Mouse (Mus musculus): ENCODE measurements around the gene Tdrd5. TPM values are rescaled to one million over a fixed set of nuclear protein-coding genes. Genes with fewer than 3 reads are reported as not detected.
"Not testable (repeated sequence)": the region's sequence is repeated elsewhere in the genome, so short reads cannot be mapped to it uniquely, and the experiment has no call there.

Gene Tdrd5
- polyA plus RNA-seq, 1 experiment = 2.8 TPM

GRCm38 (mm10) chr1:156263946-156264345 lies 39.5 kb downstream of the Tdrd5 start:
- 86% methylated on average over 8 of the region's 8 CpGs for WGBS
- H3K36me3 ChIP-seq (ENCODE audit: control insufficient read depth, insufficient read depth, low read length) = no peaks in the 10 kb centered on the region
- H3K27me3 ChIP-seq (replicated peaks; ENCODE audit: control insufficient read depth, insufficient read depth, low read length) = no peaks in the 10 kb centered on the region
- no peak for DNase-seq
- no peaks in the 10 kb centered on the region for H3K4me1 ChIP-seq (ENCODE audit: control insufficient read depth, insufficient read depth, low read length)
- H3K4me3 ChIP-seq (ENCODE audit: insufficient read depth, low read depth, low read length) = no peak overlapping the region
- TF ChIP-seq CTCF (conservative IDR thresholded peaks at IDR 0.05; ENCODE audit: insufficient read depth, insufficient read length, low read depth, low read length) (no peak), POLR2A (IDR thresholded peaks at IDR 0.05; ENCODE audit: low read depth, low read length) (no peak)
- H3K27ac ChIP-seq (ENCODE audit: insufficient read depth, low read depth, low read length) = no peak overlapping the region

GRCm38 (mm10) chr1:156263352-156263751 lies 40.1 kb downstream of the Tdrd5 start:
- WGBS = 51% methylated on average over 2 of the region's 2 CpGs
- Histone ChIP-seq H3K4me1 (ENCODE audit: control insufficient read depth, insufficient read depth, low read length) (no peaks in the 10 kb centered on the region), H3K27me3 (replicated peaks; ENCODE audit: control insufficient read depth, insufficient read depth, low read length) (no peaks in the 10 kb centered on the region), H3K27ac (ENCODE audit: insufficient read depth, low read depth, low read length) (no peak overlapping the region), H3K4me3 (ENCODE audit: insufficient read depth, low read depth, low read length) (no peak overlapping the region), H3K36me3 (ENCODE audit: control insufficient read depth, insufficient read depth, low read length) (no peaks in the 10 kb centered on the region)
- peak; percentile 66 for DNase-seq
- no peak for TF ChIP-seq POLR2A (IDR thresholded peaks at IDR 0.05; ENCODE audit: low read depth, low read length)
- peak; percentile 95 for TF ChIP-seq CTCF (conservative IDR thresholded peaks at IDR 0.05; ENCODE audit: insufficient read depth, insufficient read length, low read depth, low read length)

- Histone ChIP-seq H3K4me3 (ENCODE audit: insufficient read depth, low read depth, low read length) (no peak overlapping the region), H3K27me3 (replicated peaks; ENCODE audit: control insufficient read depth, insufficient read depth, low read length) (no peaks in the 10 kb centered on the region), H3K36me3 (ENCODE audit: control insufficient read depth, insufficient read depth, low read length) (no peaks in the 10 kb centered on the region), H3K27ac (ENCODE audit: insufficient read depth, low read depth, low read length) (no peak overlapping the region), H3K4me1 (ENCODE audit: control insufficient read depth, insufficient read depth, low read length) (no peaks in the 10 kb centered on the region)
- TF ChIP-seq CTCF (conservative IDR thresholded peaks at IDR 0.05; ENCODE audit: insufficient read depth, insufficient read length, low read depth, low read length) (no peak), POLR2A (IDR thresholded peaks at IDR 0.05; ENCODE audit: low read depth, low read length) (no peak)
- WGBS = 80% methylated on average over 4 of the region's 4 CpGs
- no peak for DNase-seq
Measured at GRCm38 (mm10) chr1:156254866-156255265, 48.6 kb downstream of the Tdrd5 start.

- H3K4me3 ChIP-seq (ENCODE audit: insufficient read depth, low read depth, low read length); H3K36me3 ChIP-seq (ENCODE audit: control insufficient read depth, insufficient read depth, low read length); H3K4me1 ChIP-seq (ENCODE audit: control insufficient read depth, insufficient read depth, low read length); DNase-seq; H3K27me3 ChIP-seq (replicated peaks; ENCODE audit: control insufficient read depth, insufficient read depth, low read length); H3K27ac ChIP-seq (ENCODE audit: insufficient read depth, low read depth, low read length): not testable (repeated sequence)
- 67% methylated on average over 4 of the region's 4 CpGs for WGBS
Measured at GRCm38 (mm10) chr1:156251096-156251495, 52.4 kb downstream of the Tdrd5 start.

GRCm38 (mm10) chr1:156247893-156248292 lies 55.6 kb downstream of the Tdrd5 start:
- Histone ChIP-seq H3K4me3 (ENCODE audit: insufficient read depth, low read depth, low read length) (no peak overlapping the region), H3K4me1 (ENCODE audit: control insufficient read depth, insufficient read depth, low read length) (no peaks in the 10 kb centered on the region), H3K36me3 (ENCODE audit: control insufficient read depth, insufficient read depth, low read length) (no peaks in the 10 kb centered on the region), H3K27me3 (replicated peaks; ENCODE audit: control insufficient read depth, insufficient read depth, low read length) (no peaks in the 10 kb centered on the region; the same call in 1 of the 2 replicates), H3K27ac (ENCODE audit: insufficient read depth, low read depth, low read length) (no peak overlapping the region)
- TF ChIP-seq CTCF (conservative IDR thresholded peaks at IDR 0.05; ENCODE audit: insufficient read depth, insufficient read length, low read depth, low read length) (no peak), POLR2A (IDR thresholded peaks at IDR 0.05; ENCODE audit: low read depth, low read length) (no peak)
- 55% methylated on average over 3 of the region's 3 CpGs for WGBS
- no peak for DNase-seq

GRCm38 (mm10) chr1:156241713-156242348 lies 61.6 kb downstream of the Tdrd5 start:
- H3K36me3 ChIP-seq (ENCODE audit: control insufficient read depth, insufficient read depth, low read length) = no peaks in the 10 kb centered on the region
- no peak overlapping the region for H3K4me3 ChIP-seq (ENCODE audit: insufficient read depth, low read depth, low read length)
- H3K4me1 ChIP-seq (ENCODE audit: control insufficient read depth, insufficient read depth, low read length) = no peaks in the 10 kb centered on the region
- no peak overlapping the region for H3K27ac ChIP-seq (ENCODE audit: insufficient read depth, low read depth, low read length)
- H3K27me3 ChIP-seq (replicated peaks; ENCODE audit: control insufficient read depth, insufficient read depth, low read length) = no peaks in the 10 kb centered on the region; the same call in 1 of the 2 replicates
- WGBS = 8% methylated on average over 14 of the region's 14 CpGs
- DNase-seq = peak; percentile 58
- TF ChIP-seq CTCF (conservative IDR thresholded peaks at IDR 0.05; ENCODE audit: insufficient read depth, insufficient read length, low read depth, low read length) (peak; percentile 94), POLR2A (IDR thresholded peaks at IDR 0.05; ENCODE audit: low read depth, low read length) (no peak)

- peak; percentile 44 for DNase-seq
- 40% methylated on average over 2 of the region's 2 CpGs for WGBS
Measured at GRCm38 (mm10) chr1:156241035-156241434, 62.4 kb downstream of the Tdrd5 start.

More at GRCm38 (mm10) chr1:156241035-156241434, 62.4 kb downstream of the Tdrd5 start:
- TF ChIP-seq CTCF (conservative IDR thresholded peaks at IDR 0.05; ENCODE audit: insufficient read depth, insufficient read length, low read depth, low read length) (0 out of 2 replicates have a peak, but pooled peaks have one; percentile 27), POLR2A (IDR thresholded peaks at IDR 0.05; ENCODE audit: low read depth, low read length) (no peak)
- Histone ChIP-seq H3K4me1 (ENCODE audit: control insufficient read depth, insufficient read depth, low read length) (no peaks in the 10 kb centered on the region), H3K4me3 (ENCODE audit: insufficient read depth, low read depth, low read length) (no peak overlapping the region), H3K27me3 (replicated peaks; ENCODE audit: control insufficient read depth, insufficient read depth, low read length) (no peaks in the 10 kb centered on the region; the same call in 1 of the 2 replicates), H3K27ac (ENCODE audit: insufficient read depth, low read depth, low read length) (no peak overlapping the region), H3K36me3 (ENCODE audit: control insufficient read depth, insufficient read depth, low read length) (no peaks in the 10 kb centered on the region)
